Mouse (Mus musculus): Measurements from ENCODE around the gene Romo1. TPM values are rescaled to one million over a fixed set of nuclear protein-coding genes. Genes with fewer than 3 reads are reported as not detected.
A peak's percentile ranks its signal among the peaks of the same experiment; 100 is the strongest.
"Not testable (repeated sequence)": the region's sequence is repeated elsewhere in the genome, so short reads cannot be mapped to it uniquely, and the experiment has no call there.

The Romo1 gene
- polyA plus RNA-seq, 1 experiment from 2014 or later = 435 TPM

DNA sequence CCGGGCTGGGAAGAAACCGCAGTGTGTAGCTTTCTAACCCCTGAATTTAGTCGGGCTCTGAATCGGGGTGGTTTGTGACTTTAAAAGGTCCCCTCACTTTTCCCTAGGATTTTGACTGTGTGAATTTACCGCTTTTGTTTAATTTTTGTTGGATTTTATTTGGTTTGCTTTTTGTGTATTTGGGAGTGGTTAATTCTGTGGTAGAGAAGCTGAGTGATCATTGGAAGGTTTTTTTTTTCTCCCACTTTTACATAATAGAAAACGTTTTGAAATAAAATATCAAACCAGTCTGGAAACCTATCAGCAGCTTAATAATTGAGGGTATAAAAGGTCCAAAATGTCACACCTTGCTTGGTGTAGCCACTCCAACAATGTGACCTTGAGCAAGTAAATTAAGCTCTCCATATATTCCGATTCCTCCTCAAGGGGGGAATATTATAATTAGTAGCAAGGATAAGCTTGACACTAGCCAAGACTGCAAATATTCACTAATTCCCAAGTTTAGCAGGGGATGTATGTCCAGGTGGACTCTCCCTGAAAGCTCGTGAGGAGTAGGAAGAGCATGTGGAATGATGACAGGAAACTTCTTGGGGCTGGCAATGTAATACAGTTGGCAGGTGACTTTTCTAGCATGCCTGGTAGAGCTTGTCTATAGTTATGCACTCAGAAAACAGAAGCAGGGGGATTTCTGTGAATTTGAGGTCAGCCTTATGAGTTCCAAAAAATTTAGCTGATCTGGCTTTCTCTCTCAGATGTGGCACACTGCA is 37.2 kb downstream of the Romo1 start:
- ATAC-seq (ENCODE audit: low FRiP score) = no peak
- H3K4me1 ChIP-seq = peaks cover 21% of the 10 kb centered on the region
- H3K36me3 ChIP-seq = peaks cover 14% of the 10 kb centered on the region
- H3K27me3 ChIP-seq = no peaks in the 10 kb centered on the region
- H3K9me3 ChIP-seq (replicated peaks) = no peaks in the 10 kb centered on the region
- H3K4me2 ChIP-seq (replicated peaks) = peak overlapping the region; percentile 61
- 19% methylated on average over 8 of the region's 8 CpGs for WGBS
- peak overlapping the region; percentile 76 for H3K9ac ChIP-seq
- H3K27ac ChIP-seq = peak overlapping the region; percentile 98
- peak overlapping the region; percentile 83 for H3K4me3 ChIP-seq

- no peak for ATAC-seq (ENCODE audit: low FRiP score)
- Histone ChIP-seq H3K9ac (no peak overlapping the region), H3K27ac (no peak overlapping the region), H3K4me3 (no peak overlapping the region), H3K36me3 (peaks cover 14% of the 10 kb centered on the region), H3K27me3 (no peaks in the 10 kb centered on the region), H3K9me3 (replicated peaks) (no peaks in the 10 kb centered on the region), H3K4me2 (replicated peaks) (no peak overlapping the region), H3K4me1 (peaks cover 21% of the 10 kb centered on the region)
- 74% methylated on average over 2 of the region's 2 CpGs for WGBS
Observed at GRCm38 (mm10) chr2:156181592-156181991, 37.8 kb downstream of the Romo1 start.

DNA sequence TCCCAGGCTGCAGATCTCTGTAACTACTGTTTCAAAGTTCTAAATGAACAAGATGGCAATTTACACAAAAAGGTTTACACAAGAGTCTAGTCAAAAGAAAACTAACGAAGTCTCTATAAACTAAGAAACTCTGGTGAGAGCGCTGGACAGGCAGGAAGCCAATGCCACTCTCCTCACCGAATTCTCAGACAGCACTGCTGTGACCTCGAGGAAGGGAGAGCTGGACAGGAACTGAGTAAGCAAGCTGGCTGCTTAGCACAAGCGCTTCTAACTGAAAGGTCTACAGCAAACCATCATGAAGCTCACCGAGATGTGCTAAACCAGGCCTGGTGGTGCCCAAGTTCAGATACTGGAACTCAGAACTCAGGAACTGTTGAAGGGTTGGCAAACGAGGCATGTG is 45.4 kb downstream of the Romo1 start:
- not testable (repeated sequence) for H3K4me1 ChIP-seq; H3K9me3 ChIP-seq (replicated peaks); ATAC-seq (ENCODE audit: low FRiP score); H3K36me3 ChIP-seq; H3K27me3 ChIP-seq; H3K4me2 ChIP-seq (replicated peaks); H3K9ac ChIP-seq; H3K4me3 ChIP-seq; H3K27ac ChIP-seq
- WGBS = 89% methylated on average over 7 of the region's 7 CpGs

DNA sequence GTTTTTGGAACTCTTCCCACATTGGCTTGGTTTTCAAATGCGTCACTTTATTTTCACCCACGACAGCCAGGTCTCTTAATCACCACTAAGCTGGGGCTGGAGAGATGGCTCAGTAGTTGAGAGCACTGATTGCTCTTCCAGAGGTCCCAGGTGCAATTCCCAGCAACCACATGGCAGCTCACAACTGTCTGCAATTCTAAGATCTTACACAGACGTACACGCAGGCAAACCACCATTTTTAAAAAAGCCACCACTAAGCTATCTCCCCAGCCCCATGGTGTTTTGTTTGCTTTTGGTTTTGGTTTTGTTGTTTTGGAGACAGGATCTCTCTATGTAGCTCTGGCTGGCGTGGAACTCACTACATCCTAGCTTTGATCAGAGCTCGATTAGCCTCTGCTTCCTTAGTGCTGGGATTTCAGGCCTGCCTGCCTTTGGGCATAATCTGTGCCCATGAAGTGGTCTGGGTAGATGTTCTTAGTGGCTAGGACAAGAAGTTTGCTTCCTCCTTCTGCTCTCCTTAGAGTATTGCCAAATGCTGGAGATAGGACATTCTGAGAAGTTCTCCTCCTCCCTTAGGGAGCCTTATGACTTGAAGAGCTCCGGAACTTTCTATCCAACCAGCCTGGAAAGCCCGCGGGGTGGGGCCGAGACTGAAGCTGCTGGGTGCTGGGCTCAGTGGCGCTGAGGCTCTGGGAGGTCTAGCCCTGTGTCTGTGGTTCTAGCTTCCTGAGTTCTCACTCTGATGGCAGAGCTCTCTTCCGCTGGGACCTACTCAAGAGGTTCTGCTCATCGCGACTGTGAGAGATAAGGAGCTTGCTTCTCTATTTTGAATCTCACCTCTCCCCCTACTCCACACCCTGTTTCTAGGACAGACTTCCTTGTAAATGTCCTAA is 46.4 kb downstream of the Romo1 start:
- H3K36me3 ChIP-seq = no peaks in the 10 kb centered on the region
- no peak overlapping the region for H3K4me3 ChIP-seq
- H3K27ac ChIP-seq = no peak overlapping the region
- 85% methylated on average over 14 of the region's 14 CpGs for WGBS
- ATAC-seq (ENCODE audit: low FRiP score) = no peak
- H3K9me3 ChIP-seq (replicated peaks) = no peaks in the 10 kb centered on the region
- no peak overlapping the region for H3K4me2 ChIP-seq (replicated peaks)
- H3K27me3 ChIP-seq = no peaks in the 10 kb centered on the region
- H3K4me1 ChIP-seq = no peaks in the 10 kb centered on the region
- H3K9ac ChIP-seq = no peak overlapping the region

DNA sequence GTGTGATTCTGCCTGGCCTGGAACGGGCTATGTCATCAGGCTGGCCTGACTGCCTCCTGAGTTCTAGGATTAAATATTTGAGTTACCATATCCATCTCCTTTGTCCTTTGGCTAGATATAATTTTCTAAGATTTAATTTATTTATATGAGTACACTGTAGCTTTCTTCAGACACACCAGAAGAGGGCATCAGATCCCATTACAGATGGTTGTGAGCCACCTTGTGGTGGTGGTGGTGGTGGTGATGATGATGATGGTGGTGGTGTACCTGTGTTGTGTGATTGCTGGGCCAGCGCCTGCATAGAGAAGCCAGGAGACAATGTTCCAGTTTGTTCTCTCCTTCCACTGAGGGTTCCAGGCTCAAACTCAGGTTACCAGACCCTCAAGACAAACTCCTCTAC is 47.7 kb downstream of the Romo1 start:
- H3K4me3 ChIP-seq = no peak overlapping the region
- no peak overlapping the region for H3K4me2 ChIP-seq (replicated peaks)
- no peak overlapping the region for H3K27ac ChIP-seq
- 95% methylated on average over 2 of the region's 2 CpGs for WGBS
- no peaks in the 10 kb centered on the region for H3K36me3 ChIP-seq
- peaks cover 5% of the 10 kb centered on the region; the same call in 1 of the 2 replicates for H3K4me1 ChIP-seq
- H3K27me3 ChIP-seq = no peaks in the 10 kb centered on the region
- H3K9me3 ChIP-seq (replicated peaks) = no peaks in the 10 kb centered on the region
- H3K9ac ChIP-seq = no peak overlapping the region
- no peak for ATAC-seq (ENCODE audit: low FRiP score)

DNA sequence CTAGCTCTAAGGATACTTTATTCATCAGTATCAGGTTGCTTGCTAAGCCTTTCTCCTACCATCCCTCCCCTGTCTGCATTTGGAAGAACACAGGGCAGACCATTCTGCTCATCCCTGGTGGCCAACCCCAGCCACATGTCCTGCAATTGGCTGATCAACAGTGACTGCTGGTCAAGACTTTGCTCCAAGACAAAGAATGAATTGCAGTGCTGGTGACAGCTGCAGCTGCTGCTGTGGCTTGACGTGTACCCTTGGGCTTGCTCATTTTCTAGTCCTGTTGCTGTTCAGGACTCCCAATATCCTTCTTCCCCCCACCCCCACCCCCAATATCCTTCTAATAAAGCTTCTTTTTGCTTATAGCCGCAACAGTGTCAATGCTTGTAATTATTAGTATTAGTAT is 48.2 kb downstream of the Romo1 start:
- Histone ChIP-seq H3K9me3 (replicated peaks) (no peaks in the 10 kb centered on the region), H3K36me3 (no peaks in the 10 kb centered on the region), H3K9ac (no peak overlapping the region), H3K27me3 (no peaks in the 10 kb centered on the region), H3K4me1 (peaks cover 5% of the 10 kb centered on the region; the same call in 1 of the 2 replicates), H3K27ac (no peak overlapping the region), H3K4me3 (no peak overlapping the region), H3K4me2 (replicated peaks) (no peak overlapping the region)
- ATAC-seq (ENCODE audit: low FRiP score) = no peak
- WGBS = 73% methylated on average over 2 of the region's 2 CpGs

DNA sequence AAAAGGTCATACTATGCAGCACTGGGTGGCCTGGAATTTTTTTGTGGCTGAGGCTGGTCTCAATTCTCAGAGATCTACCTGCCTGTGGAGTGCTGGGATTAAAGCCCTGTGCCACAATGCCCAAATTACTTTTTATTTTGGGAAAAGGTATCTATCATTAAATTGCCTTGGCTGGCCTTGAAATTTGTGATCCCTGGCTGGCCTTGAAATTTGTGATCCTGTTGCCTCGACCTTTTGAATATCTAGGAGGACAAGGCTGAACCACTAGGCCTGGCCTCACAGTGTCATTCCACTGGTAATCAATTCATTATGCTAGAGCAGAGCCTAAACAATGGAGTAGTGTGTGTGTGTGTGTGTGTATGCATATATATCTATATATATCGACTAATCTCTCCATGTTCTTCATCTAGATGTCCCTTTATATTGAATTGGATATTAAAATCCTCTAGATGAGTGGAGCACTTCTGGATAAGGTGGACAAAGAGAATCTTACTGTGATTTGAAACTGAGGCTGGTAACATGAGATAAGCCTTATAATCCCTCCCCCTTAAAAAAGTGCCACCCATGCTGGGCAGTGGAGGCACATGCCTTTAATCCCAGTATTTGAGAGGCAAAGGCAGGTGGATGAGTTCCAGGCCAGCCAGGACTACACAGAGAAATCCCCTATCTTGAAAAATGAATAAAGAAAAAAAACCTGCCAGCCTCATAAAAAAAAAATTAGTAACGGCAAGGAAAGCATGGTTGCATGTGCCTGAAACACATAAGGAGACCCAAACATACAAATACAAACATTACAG is 49.4 kb downstream of the Romo1 start:
- no peak for ATAC-seq (ENCODE audit: low FRiP score)
- Histone ChIP-seq H3K4me2 (replicated peaks) (no peak overlapping the region), H3K4me3 (no peak overlapping the region), H3K9ac (no peak overlapping the region), H3K4me1 (peaks cover 15% of the 10 kb centered on the region), H3K9me3 (replicated peaks) (no peaks in the 10 kb centered on the region), H3K27me3 (no peaks in the 10 kb centered on the region), H3K27ac (no peak overlapping the region), H3K36me3 (no peaks in the 10 kb centered on the region)
- WGBS = 73% methylated on average over 3 of the region's 3 CpGs

- Histone ChIP-seq H3K4me2 (replicated peaks) (no peak overlapping the region), H3K4me1 (peaks cover 26% of the 10 kb centered on the region), H3K27me3 (no peaks in the 10 kb centered on the region), H3K27ac (no peak overlapping the region), H3K4me3 (no peak overlapping the region), H3K9me3 (replicated peaks) (no peaks in the 10 kb centered on the region), H3K9ac (no peak overlapping the region), H3K36me3 (no peaks in the 10 kb centered on the region)
- ATAC-seq (ENCODE audit: low FRiP score) = no peak
Observed at GRCm38 (mm10) chr2:156194571-156194970, 50.7 kb downstream of the Romo1 start.

Other genes with a start within 250 kb of the Romo1 start
- 65.5 and 70.0 TPM in 2 replicates for gene Uqcc1, start 213.7 kb upstream of the Romo1 start, polyA plus RNA-seq (2016; fragmentation: Nextera tagmentation; extraction: Ambion mirVana)
- not detected in 2 replicates for gene Gm15557, start 203.3 kb upstream of the Romo1 start, polyA plus RNA-seq (2016; fragmentation: Nextera tagmentation; extraction: Ambion mirVana)
- gene Gdf5, start 198.7 kb upstream of the Romo1 start, polyA plus RNA-seq (2016; fragmentation: Nextera tagmentation; extraction: Ambion mirVana) = 3.6 and 3.8 TPM in 2 replicates
- gene Cep250, start 187.6 kb upstream of the Romo1 start, polyA plus RNA-seq (2016; fragmentation: Nextera tagmentation; extraction: Ambion mirVana) = 26.9 and 27.7 TPM in 2 replicates
- gene 6430550D23Rik, start 136.1 kb upstream of the Romo1 start, polyA plus RNA-seq (2016; fragmentation: Nextera tagmentation; extraction: Ambion mirVana) = 1.7 and 2.4 TPM in 2 replicates
- 230 and 257 TPM in 2 replicates for gene Ergic3, start 136.0 kb upstream of the Romo1 start, polyA plus RNA-seq (2016; fragmentation: Nextera tagmentation; extraction: Ambion mirVana)
- gene Fer1l4, start 91.1 kb upstream of the Romo1 start, polyA plus RNA-seq (2016; fragmentation: Nextera tagmentation; extraction: Ambion mirVana) = 0.37 TPM in 1 of 2 replicates, not detected in the other
- gene Spag4, start 78.9 kb upstream of the Romo1 start, polyA plus RNA-seq (2016; fragmentation: Nextera tagmentation; extraction: Ambion mirVana) = 7.5 and 7.9 TPM in 2 replicates
- 48.4 and 52.2 TPM in 2 replicates for gene Cpne1, start 32.1 kb upstream of the Romo1 start, polyA plus RNA-seq (2016; fragmentation: Nextera tagmentation; extraction: Ambion mirVana)
- 38.9 and 39.9 TPM in 2 replicates for gene Rbm12, start 32.1 kb upstream of the Romo1 start, polyA plus RNA-seq (2016; fragmentation: Nextera tagmentation; extraction: Ambion mirVana)
- 20.9 and 34.5 TPM in 2 replicates for gene Gm28036, start 16.9 kb upstream of the Romo1 start, polyA plus RNA-seq (2016; fragmentation: Nextera tagmentation; extraction: Ambion mirVana)
- gene Nfs1, start 147 bp downstream of the Romo1 start, polyA plus RNA-seq (2016; fragmentation: Nextera tagmentation; extraction: Ambion mirVana) = 29.2 and 29.7 TPM in 2 replicates
- gene Rbm39, start 36.2 kb downstream of the Romo1 start, polyA plus RNA-seq (2016; fragmentation: Nextera tagmentation; extraction: Ambion mirVana) = 659 and 670 TPM in 2 replicates
- gene Phf20, start 52.4 kb downstream of the Romo1 start, polyA plus RNA-seq (2016; fragmentation: Nextera tagmentation; extraction: Ambion mirVana) = 95.7 and 97.2 TPM in 2 replicates
- 6.4 and 6.7 TPM in 2 replicates for gene Cnbd2, start 168.3 kb downstream of the Romo1 start, polyA plus RNA-seq (2016; fragmentation: Nextera tagmentation; extraction: Ambion mirVana)
- 121 and 126 TPM in 2 replicates for gene Scand1, start 168.7 kb downstream of the Romo1 start, polyA plus RNA-seq (2016; fragmentation: Nextera tagmentation; extraction: Ambion mirVana)